Mouse (Mus musculus) embryonic fibroblast, embryonic 13.5 days (primary cell): Measurements from ENCODE around the gene Aven.

Source experiments
- CTCF ChIP-seq: IDR thresholded peaks from 2 replicates; pipeline ENCODE4 v1.5.1; 2011; ENCODE audit warnings: mild to moderate bottlenecking, control low read depth, low read length, moderate library complexity, borderline replicate concordance; ENCODE audit not compliant: insufficient read depth
- POLR2A ChIP-seq: IDR thresholded peaks from 2 replicates; pipeline ENCODE4 v1.6.1; 2011; ENCODE audit warnings: low read depth, mild to moderate bottlenecking, control low read depth, low read length, moderate library complexity

- no peak for TF ChIP-seq POLR2A
- no peak for TF ChIP-seq CTCF
Measured at GRCm38 (mm10) chr2:112541695-112542285, 49.0 kb downstream of the Aven start.
